Mouse (Mus musculus): ENCODE measurements around the gene Cpne1. TPM values are rescaled to one million over a fixed set of nuclear protein-coding genes. Genes with fewer than 3 reads are reported as not detected.

Cpne1 gene
- polyA plus RNA-seq, 1 experiment from 2014 or later: 19.4 TPM

Other genes starting within 250 kb of the Cpne1 start
- 26.5 and 34.1 TPM in 2 replicates for gene Uqcc1, start 181.7 kb downstream of the Cpne1 start, polyA plus RNA-seq (2015; fragmentation: Nextera tagmentation; extraction: Ambion mirVana)
- not detected in 2 replicates for gene Gm15557, start 171.2 kb downstream of the Cpne1 start, polyA plus RNA-seq (2015; fragmentation: Nextera tagmentation; extraction: Ambion mirVana)
- gene Gdf5, start 166.6 kb downstream of the Cpne1 start, polyA plus RNA-seq (2015; fragmentation: Nextera tagmentation; extraction: Ambion mirVana): not detected in 2 replicates
- gene Cep250, start 155.5 kb downstream of the Cpne1 start, polyA plus RNA-seq (2015; fragmentation: Nextera tagmentation; extraction: Ambion mirVana): 6.6 and 7.0 TPM in 2 replicates
- 0.54 and 0.98 TPM in 2 replicates for gene 6430550D23Rik, start 104.0 kb downstream of the Cpne1 start, polyA plus RNA-seq (2015; fragmentation: Nextera tagmentation; extraction: Ambion mirVana)
- gene Ergic3, start 103.9 kb downstream of the Cpne1 start, polyA plus RNA-seq (2015; fragmentation: Nextera tagmentation; extraction: Ambion mirVana): 93.2 and 93.9 TPM in 2 replicates
- gene Fer1l4, start 59.0 kb downstream of the Cpne1 start, polyA plus RNA-seq (2015; fragmentation: Nextera tagmentation; extraction: Ambion mirVana): not detected in 2 replicates
- gene Spag4, start 46.8 kb downstream of the Cpne1 start, polyA plus RNA-seq (2015; fragmentation: Nextera tagmentation; extraction: Ambion mirVana): 0.54 and 0.72 TPM in 2 replicates
- 7.8 and 8.9 TPM in 2 replicates for gene Rbm12, start within 50 bp of the Cpne1 start, polyA plus RNA-seq (2015; fragmentation: Nextera tagmentation; extraction: Ambion mirVana)
- gene Gm28036, start 15.1 kb upstream of the Cpne1 start, polyA plus RNA-seq (2015; fragmentation: Nextera tagmentation; extraction: Ambion mirVana): 5.4 and 6.2 TPM in 2 replicates
- gene Romo1, start 32.1 kb upstream of the Cpne1 start, polyA plus RNA-seq (2015; fragmentation: Nextera tagmentation; extraction: Ambion mirVana): 180 and 191 TPM in 2 replicates
- 44.5 and 44.7 TPM in 2 replicates for gene Nfs1, start 32.2 kb upstream of the Cpne1 start, polyA plus RNA-seq (2015; fragmentation: Nextera tagmentation; extraction: Ambion mirVana)
- 229 and 233 TPM in 2 replicates for gene Rbm39, start 68.3 kb upstream of the Cpne1 start, polyA plus RNA-seq (2015; fragmentation: Nextera tagmentation; extraction: Ambion mirVana)
- gene Phf20, start 84.5 kb upstream of the Cpne1 start, polyA plus RNA-seq (2015; fragmentation: Nextera tagmentation; extraction: Ambion mirVana): 10.9 and 13.8 TPM in 2 replicates
- gene Cnbd2, start 200.3 kb upstream of the Cpne1 start, polyA plus RNA-seq (2015; fragmentation: Nextera tagmentation; extraction: Ambion mirVana): 1.6 and 1.9 TPM in 2 replicates
- gene Scand1, start 200.7 kb upstream of the Cpne1 start, polyA plus RNA-seq (2015; fragmentation: Nextera tagmentation; extraction: Ambion mirVana): 20.7 and 21.4 TPM in 2 replicates

All from liver, embryonic 16.5 days (tissue).